Mouse (Mus musculus) spleen, postnatal 4 days (tissue): ENCODE results near the gene Hist1h1b.

Source experiments
- DNase-seq, 2 experiments: peaks; one replicate each; pipeline ENCODE4 v3.0.0; 2022; ENCODE audit warnings: low spot score in 2 of 2

Gene Hist1h1b

DNA sequence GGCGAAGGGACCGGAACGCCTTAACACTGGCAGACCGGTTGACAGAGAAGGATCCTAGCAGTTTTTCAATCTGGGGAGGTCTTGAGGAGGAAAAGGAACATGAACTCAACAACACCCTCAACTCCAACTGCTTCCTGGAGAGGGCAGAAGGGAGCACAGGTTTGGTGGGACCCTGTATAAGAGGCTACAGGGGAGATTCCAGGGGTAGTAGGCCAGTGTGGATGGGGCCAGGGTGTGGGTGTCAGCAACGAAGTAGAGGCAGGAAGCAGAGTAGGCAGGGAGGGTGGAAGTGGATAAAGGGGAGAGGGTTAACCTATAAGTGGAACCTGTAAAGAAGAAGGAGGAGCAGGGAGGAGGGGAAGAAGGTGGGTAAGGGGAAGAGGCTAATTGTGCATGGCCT is 47.0 kb downstream of the Hist1h1b start:
- DNase-seq, result peak in 1 of 2 experiments; percentile 61
